Comparison of ENCODE assay signal across 19 mouse cellular contexts in genomic region chr11:86016242-86016641, GRCm38 (mm10).
DNase-seq lines count a peak whose midpoint lies in the region; ATAC-seq lines count a peak whose summit lies in the region.
"Had no signal": no experiment of that assay in that cellular context is flagged by ENCODE, and none has a peak within 500 bp of the region (broad histone marks: within the 10 kb centered on the region; RNA-seq: fewer than 3 reads in every experiment).

No protein-coding gene starts in this region.

- H3K4me3 ChIP-seq in kidney, embryonic 15.5 days (replicated peaks), result no peak overlapping the region
- no peak overlapping the region for H3K4me3 ChIP-seq in neural tube, embryonic 13.5 days
- H3K4me3 ChIP-seq in neural tube, embryonic 15.5 days (replicated peaks), result no peak overlapping the region
- no peak overlapping the region for H3K4me3 ChIP-seq in limb, embryonic 13.5 days
- H3K4me3 ChIP-seq: embryonic facial prominence, embryonic 12.5 days; forebrain, embryonic 15.5 days; heart, embryonic 10.5 days had no signal

- WGBS in kidney, embryonic 15.5 days, result 27% methylated on average over 11 of the region's 11 CpGs
- WGBS in neural tube, embryonic 13.5 days, result 49% methylated on average over 11 of the region's 11 CpGs
- 48% methylated on average over 11 of the region's 11 CpGs for WGBS in neural tube, embryonic 15.5 days
- 19% methylated on average over 11 of the region's 11 CpGs for WGBS in limb, embryonic 13.5 days

- DNase-seq in kidney, postnatal 14 days, result no peak
- no peak for DNase-seq in heart, postnatal 10 days
- DNase-seq: adrenal gland, postnatal 14 days; cerebellum, adult 11-12 months; cerebellum, adult 9-10 months; cerebellum, postnatal 25 days; gastrocnemius, postnatal 10 days; heart, adult 18-20 months; heart, postnatal 14 days had no signal

- no peaks in the 10 kb centered on the region for H3K9me3 ChIP-seq in kidney, embryonic 15.5 days (replicated peaks)
- H3K9me3 ChIP-seq in neural tube, embryonic 13.5 days, result no peaks in the 10 kb centered on the region
- no peaks in the 10 kb centered on the region for H3K9me3 ChIP-seq in neural tube, embryonic 15.5 days (replicated peaks)
- H3K9me3 ChIP-seq in limb, embryonic 13.5 days, result no peaks in the 10 kb centered on the region
- H3K9me3 ChIP-seq: embryonic facial prominence, embryonic 12.5 days; forebrain, embryonic 15.5 days; heart, embryonic 10.5 days had no signal

- no peaks in the 10 kb centered on the region for H3K36me3 ChIP-seq in kidney, embryonic 15.5 days
- no peaks in the 10 kb centered on the region for H3K36me3 ChIP-seq in neural tube, embryonic 13.5 days
- H3K36me3 ChIP-seq in neural tube, embryonic 15.5 days, result no peaks in the 10 kb centered on the region
- no peaks in the 10 kb centered on the region for H3K36me3 ChIP-seq in limb, embryonic 13.5 days
- H3K36me3 ChIP-seq: embryonic facial prominence, embryonic 12.5 days; forebrain, embryonic 15.5 days; heart, embryonic 10.5 days had no signal

- peak overlapping the region; percentile 22 for H3K4me2 ChIP-seq in kidney, embryonic 15.5 days
- no peak overlapping the region for H3K4me2 ChIP-seq in neural tube, embryonic 13.5 days
- no peak overlapping the region for H3K4me2 ChIP-seq in neural tube, embryonic 15.5 days
- H3K4me2 ChIP-seq in limb, embryonic 13.5 days (replicated peaks), result peak overlapping the region; percentile 36
- H3K4me2 ChIP-seq: embryonic facial prominence, embryonic 12.5 days; forebrain, embryonic 15.5 days had no signal

- intact Hi-C loops in heart, postnatal 10 days (cut with DNase I), result no loop called here

- H3K27ac ChIP-seq in kidney, embryonic 15.5 days, result no peak overlapping the region
- H3K27ac ChIP-seq in neural tube, embryonic 13.5 days (replicated peaks), result peak overlapping the region; percentile 33; the same call in 1 of the 2 replicates
- no peak overlapping the region for H3K27ac ChIP-seq in neural tube, embryonic 15.5 days (replicated peaks)
- no peak overlapping the region for H3K27ac ChIP-seq in limb, embryonic 13.5 days
- H3K27ac ChIP-seq: embryonic facial prominence, embryonic 12.5 days; forebrain, embryonic 15.5 days; heart, embryonic 10.5 days had no signal

- H3K4me1 ChIP-seq in kidney, embryonic 15.5 days, result peaks cover 7% of the 10 kb centered on the region
- peaks cover 11% of the 10 kb centered on the region for H3K4me1 ChIP-seq in neural tube, embryonic 13.5 days (replicated peaks)
- H3K4me1 ChIP-seq in neural tube, embryonic 15.5 days, result 0 out of 2 replicates have a peak, but pooled peaks cover 5% of the 10 kb centered on the region
- H3K4me1 ChIP-seq in limb, embryonic 13.5 days, result peaks cover 17% of the 10 kb centered on the region
- H3K4me1 ChIP-seq: embryonic facial prominence, embryonic 12.5 days; heart, embryonic 10.5 days had no signal

- ATAC-seq in kidney, embryonic 15.5 days (replicated peaks; ENCODE audit: low FRiP score), result no peak
- ATAC-seq in neural tube, embryonic 13.5 days (ENCODE audit: low read depth), result no peak
- no peak for ATAC-seq in neural tube, embryonic 15.5 days (ENCODE audit: low FRiP score)
- no peak for ATAC-seq in limb, embryonic 13.5 days (ENCODE audit: low FRiP score, low read depth)
- ATAC-seq: activated CD4-positive, CD25-positive, alpha-beta regulatory T cell, adult 4 months; forebrain, embryonic 15.5 days; Patski had no signal

- 0 out of 2 replicates have a peak, but pooled peaks cover 2% of the 10 kb centered on the region for H3K27me3 ChIP-seq in kidney, embryonic 15.5 days
- no peaks in the 10 kb centered on the region for H3K27me3 ChIP-seq in neural tube, embryonic 13.5 days
- H3K27me3 ChIP-seq in neural tube, embryonic 15.5 days (replicated peaks), result no peaks in the 10 kb centered on the region
- no peaks in the 10 kb centered on the region for H3K27me3 ChIP-seq in limb, embryonic 13.5 days
- H3K27me3 ChIP-seq: CH12.LX; embryonic facial prominence, embryonic 12.5 days; forebrain, embryonic 15.5 days had no signal

- H3K9ac ChIP-seq in kidney, embryonic 15.5 days, result no peak overlapping the region
- H3K9ac ChIP-seq in neural tube, embryonic 13.5 days, result no peak overlapping the region
- no peak overlapping the region for H3K9ac ChIP-seq in neural tube, embryonic 15.5 days (replicated peaks)
- no peak overlapping the region for H3K9ac ChIP-seq in limb, embryonic 13.5 days
- H3K9ac ChIP-seq: embryonic facial prominence, embryonic 12.5 days; forebrain, embryonic 15.5 days had no signal

Comparison
In these comparisons a context has a peak if more than half of its experiments do, and no peak if none do; other contexts are left out.
1. H3K4me2 ChIP-seq: peak in kidney, embryonic 15.5 days (single experiment) and limb, embryonic 13.5 days (single experiment); none in neural tube, embryonic 13.5 days (single experiment) and neural tube, embryonic 15.5 days (single experiment).